10 mouse cellular contexts compared by ENCODE assay signal in the genomic region with DNA sequence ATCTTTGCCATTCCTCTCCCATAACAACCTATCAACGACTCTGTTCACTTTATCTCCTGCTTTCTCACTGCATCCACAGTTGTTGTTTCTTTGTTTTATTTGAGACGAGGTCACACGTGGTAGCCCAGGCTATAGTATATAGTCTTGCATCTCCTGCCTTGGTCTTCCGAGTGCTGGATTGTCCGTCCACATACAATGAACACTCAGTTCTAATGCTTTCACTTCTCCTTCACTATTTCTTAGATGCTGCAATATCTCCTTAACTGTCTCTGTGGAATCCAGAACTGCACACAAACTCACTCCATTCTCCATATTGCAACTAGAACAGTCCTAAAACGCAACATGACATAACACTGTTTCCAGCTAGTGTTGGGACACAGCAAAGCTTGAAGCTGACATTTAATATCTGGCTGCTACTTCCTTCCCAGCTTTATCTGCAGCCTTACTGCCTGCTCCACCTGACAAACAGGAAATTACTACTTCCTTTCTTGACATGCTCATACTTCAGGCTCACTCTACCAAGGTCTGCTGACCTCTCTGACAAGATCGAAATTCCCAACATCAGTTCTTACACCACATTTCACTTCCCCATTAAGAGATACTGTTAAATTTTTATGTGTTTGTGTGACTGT. TPM values are rescaled to one million over a fixed set of nuclear protein-coding genes. Genes with fewer than 3 reads are reported as not detected.
DNase-seq lines count a peak whose midpoint lies in the region; ATAC-seq lines count a peak whose summit lies in the region.
"Had no signal": no experiment of that assay in that cellular context is flagged by ENCODE, and none has a peak within 500 bp of the region (broad histone marks: within the 10 kb centered on the region; RNA-seq: fewer than 3 reads in every experiment).

No protein-coding gene starts in this region.

- H3K4me1 ChIP-seq in kidney, embryonic 14.5 days (ENCODE audit: control insufficient read depth, insufficient read depth, low read length): peaks cover 19% of the 10 kb centered on the region
- peaks cover 26% of the 10 kb centered on the region for H3K4me1 ChIP-seq in megakaryocyte, embryonic 14.5 days
- H3K4me1 ChIP-seq: midbrain, embryonic 12.5 days had no signal

- peak overlapping the region; percentile 62; the same call in 1 of the 2 replicates for H3K27ac ChIP-seq in kidney, embryonic 14.5 days (ENCODE audit: low read depth, low read length)
- H3K27ac ChIP-seq: midbrain, embryonic 12.5 days had no signal

- no peaks in the 10 kb centered on the region for H3K27me3 ChIP-seq in kidney, embryonic 14.5 days (ENCODE audit: control insufficient read depth, insufficient read depth, low read length)
- no peaks in the 10 kb centered on the region for H3K27me3 ChIP-seq in megakaryocyte, embryonic 14.5 days (replicated peaks)
- H3K27me3 ChIP-seq: midbrain, embryonic 12.5 days had no signal

- DNase-seq in kidney, postnatal 25 days: no peak
- peak; percentile 73 for DNase-seq in MEL-GATA-1-ER (ENCODE audit: extremely low read depth, low read depth)
- DNase-seq in adrenal gland, postnatal 4 days (ENCODE audit: low spot score in 2 of 2): no peak
- no peak for DNase-seq in layer of hippocampus, adult 9-10 months (ENCODE audit: low spot score)
- DNase-seq in layer of hippocampus, postnatal 25 days (ENCODE audit: extremely low spot score in 1 of 2, low spot score in 1 of 2): no peak
- DNase-seq: right cerebral cortex, postnatal 4 days had no signal

- no peaks in the 10 kb centered on the region for H3K9me3 ChIP-seq in kidney, embryonic 14.5 days (ENCODE audit: control insufficient read depth, low read length)
- no peaks in the 10 kb centered on the region for H3K9me3 ChIP-seq in megakaryocyte, embryonic 14.5 days
- H3K9me3 ChIP-seq: midbrain, embryonic 12.5 days had no signal

- ATAC-seq in kidney, embryonic 14.5 days (ENCODE audit: low FRiP score, low TSS enrichment): no peak
- peak; percentile 65 for ATAC-seq in inflammation-experienced regulatory T-cells, adult 6 months

- no peak overlapping the region for H3K4me3 ChIP-seq in kidney, embryonic 14.5 days (ENCODE audit: low read length)
- peak overlapping the region; percentile 69 for H3K4me3 ChIP-seq in megakaryocyte, embryonic 14.5 days (replicated peaks)
- H3K4me3 ChIP-seq: midbrain, embryonic 12.5 days had no signal

- no peak overlapping the region for H3K4me2 ChIP-seq in kidney, embryonic 14.5 days (replicated peaks; ENCODE audit: low read depth, low read length)
- H3K4me2 ChIP-seq: midbrain, embryonic 12.5 days had no signal

- H3K9ac ChIP-seq in kidney, embryonic 14.5 days (ENCODE audit: low read depth, low read length): no peak overlapping the region
- H3K9ac ChIP-seq: midbrain, embryonic 12.5 days had no signal

- WGBS in kidney, embryonic 14.5 days: 53% methylated on average over 7 of the region's 7 CpGs

- no peaks in the 10 kb centered on the region; the same call in 1 of the 2 replicates for H3K36me3 ChIP-seq in kidney, embryonic 14.5 days (ENCODE audit: control insufficient read depth, insufficient read depth, low read length)
- peaks cover 35% of the 10 kb centered on the region for H3K36me3 ChIP-seq in megakaryocyte, embryonic 14.5 days (replicated peaks; ENCODE audit: low read length)
- H3K36me3 ChIP-seq: midbrain, embryonic 12.5 days had no signal

RNA-seq across cellular contexts. Expression of a gene that starts 13.3 kb away (rescaled TPM):
- polyA plus RNA-seq in kidney, embryonic 14.5 days (2014; fragmentation: Nextera tagmentation; extraction: Ambion mirVana): 6.2 and 10.8 TPM in 2 replicates
- 10 to 100 TPM in 2 of 3 experiments, 1 to 10 TPM in 1; 6.4 to 12.6 (median 11.9) TPM for polyA plus RNA-seq in inflammation-experienced regulatory T-cells, adult 6 months (2017; shearing (Covaris generic))
- polyA plus RNA-seq in megakaryocyte, embryonic 14.5 days (2012; ENCODE audit: insufficient read depth, low replicate concordance): 0.96 TPM in 1 of 2 replicates, not detected in the other
- total RNA-seq in adrenal gland, postnatal 4 days (2021): 10 to 100 TPM; 11.9 to 12.9 TPM
- total RNA-seq in layer of hippocampus, postnatal 25 days (2021): 10 to 100 TPM; 17.0 to 17.9 TPM

RNA-seq across cellular contexts. Expression of a gene that starts 31.1 kb away (rescaled TPM):
- 57.7 and 89.4 TPM in 2 replicates for polyA plus RNA-seq in kidney, embryonic 14.5 days (2014; fragmentation: Nextera tagmentation; extraction: Ambion mirVana)
- polyA plus RNA-seq in inflammation-experienced regulatory T-cells, adult 6 months (2017; shearing (Covaris generic)): 10 to 100 TPM; 43.3 to 63.7 (median 54.8) TPM
- 29.0 TPM in 1 of 2 replicates, not detected in the other for polyA plus RNA-seq in megakaryocyte, embryonic 14.5 days (2012; ENCODE audit: insufficient read depth, low replicate concordance)
- 10 to 100 TPM; 29.3 to 38.6 TPM for total RNA-seq in adrenal gland, postnatal 4 days (2021)
- 10 to 100 TPM; 34.3 to 37.7 TPM for total RNA-seq in layer of hippocampus, postnatal 25 days (2021)

RNA-seq across cellular contexts. Expression of a gene that starts 31.3 kb away (rescaled TPM):
- polyA plus RNA-seq in kidney, embryonic 14.5 days (2014; fragmentation: Nextera tagmentation; extraction: Ambion mirVana): 2.0 and 3.2 TPM in 2 replicates
- under 1 TPM; 0.21 to 0.54 (median 0.24) TPM for polyA plus RNA-seq in inflammation-experienced regulatory T-cells, adult 6 months (2017; shearing (Covaris generic))
- not detected in 2 replicates for polyA plus RNA-seq in megakaryocyte, embryonic 14.5 days (2012; ENCODE audit: insufficient read depth, low replicate concordance)
- 1 to 10 TPM; 1.4 to 2.0 TPM for total RNA-seq in adrenal gland, postnatal 4 days (2021)
- under 1 TPM; 0.89 TPM for total RNA-seq in layer of hippocampus, postnatal 25 days (2021)

RNA-seq across cellular contexts. Expression of a gene that starts 37.8 kb away (rescaled TPM):
- polyA plus RNA-seq in kidney, embryonic 14.5 days (2014; fragmentation: Nextera tagmentation; extraction: Ambion mirVana): 95.7 and 105 TPM in 2 replicates
- polyA plus RNA-seq in inflammation-experienced regulatory T-cells, adult 6 months (2017; shearing (Covaris generic)): 10 to 100 TPM; 66.0 to 86.7 (median 71.7) TPM
- 17.9 and 151 TPM in 2 replicates for polyA plus RNA-seq in megakaryocyte, embryonic 14.5 days (2012; ENCODE audit: insufficient read depth, low replicate concordance)
- 10 to 100 TPM; 84.2 to 89.1 TPM for total RNA-seq in adrenal gland, postnatal 4 days (2021)
- total RNA-seq in layer of hippocampus, postnatal 25 days (2021): 10 to 100 TPM; 59.7 to 60.0 TPM
